Mouse (Mus musculus): Measurements from ENCODE around the gene Mul1. TPM values are rescaled to one million over a fixed set of nuclear protein-coding genes. Genes with fewer than 3 reads are reported as not detected.
A peak's percentile ranks its signal among the peaks of the same experiment; 100 is the strongest.

Mul1 gene
- polyA plus RNA-seq, 1 experiment from 2014 or later = 21.8 TPM

GRCm38 (mm10) chr4:138455956-138456341 is 21.5 kb downstream of the Mul1 start:
- ATAC-seq (ENCODE audit: low FRiP score) = no peak
- Histone ChIP-seq H3K4me2 (peak overlapping the region; percentile 77), H3K4me1 (peaks cover 69% of the 10 kb centered on the region), H3K27ac (replicated peaks) (peak overlapping the region; percentile 97), H3K9me3 (replicated peaks) (no peaks in the 10 kb centered on the region), H3K4me3 (replicated peaks) (peak overlapping the region; percentile 85), H3K9ac (replicated peaks) (peak overlapping the region; percentile 97), H3K36me3 (no peaks in the 10 kb centered on the region), H3K27me3 (replicated peaks) (no peaks in the 10 kb centered on the region)
- under 1% methylated on average over 17 of the region's 17 CpGs for WGBS

- H3K36me3 ChIP-seq = no peaks in the 10 kb centered on the region
- no peak for ATAC-seq (ENCODE audit: low FRiP score)
- H3K4me1 ChIP-seq = peaks cover 72% of the 10 kb centered on the region
- peak overlapping the region; percentile 77 for H3K4me2 ChIP-seq
- no peaks in the 10 kb centered on the region for H3K27me3 ChIP-seq (replicated peaks)
- no peaks in the 10 kb centered on the region for H3K9me3 ChIP-seq (replicated peaks)
- H3K4me3 ChIP-seq (replicated peaks) = peak overlapping the region; percentile 85
- WGBS = 6% methylated on average over 7 of the region's 8 CpGs
- peak overlapping the region; percentile 97 for H3K27ac ChIP-seq (replicated peaks)
- peak overlapping the region; percentile 97 for H3K9ac ChIP-seq (replicated peaks)
Measured at GRCm38 (mm10) chr4:138456536-138456935, 22.1 kb downstream of the Mul1 start.

DNA sequence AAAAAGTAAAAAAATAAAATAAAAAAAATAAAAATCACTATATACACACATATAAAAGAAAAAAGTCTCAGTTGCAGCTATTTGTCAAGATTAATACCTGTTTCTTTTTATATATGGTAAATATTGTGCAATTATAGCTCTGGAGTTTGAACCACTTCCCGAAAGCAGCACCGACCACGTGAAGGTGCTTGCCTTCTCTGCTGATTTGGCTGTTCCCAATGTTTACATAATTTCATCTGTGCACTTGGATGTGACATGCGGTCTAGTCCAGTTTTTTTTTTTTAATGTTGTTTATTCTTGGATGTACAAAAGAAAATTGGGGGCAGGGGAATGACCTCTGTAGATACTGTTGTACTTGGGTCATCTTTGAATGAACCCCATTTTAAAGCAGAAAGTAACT is 22.6 kb downstream of the Mul1 start:
- Histone ChIP-seq H3K4me3 (replicated peaks) (peak overlapping the region; percentile 85), H3K36me3 (no peaks in the 10 kb centered on the region), H3K4me2 (peak overlapping the region; percentile 77), H3K27me3 (replicated peaks) (no peaks in the 10 kb centered on the region), H3K9ac (replicated peaks) (no peak overlapping the region), H3K9me3 (replicated peaks) (no peaks in the 10 kb centered on the region), H3K4me1 (peaks cover 78% of the 10 kb centered on the region), H3K27ac (replicated peaks) (no peak overlapping the region)
- no peak for ATAC-seq (ENCODE audit: low FRiP score)
- 35% methylated on average over 4 of the region's 4 CpGs for WGBS

GRCm38 (mm10) chr4:138458171-138458570 is 23.7 kb downstream of the Mul1 start:
- peak overlapping the region; percentile 23; the same call in 1 of the 2 replicates for H3K9ac ChIP-seq (replicated peaks)
- ATAC-seq (ENCODE audit: low FRiP score) = no peak
- H3K27me3 ChIP-seq (replicated peaks) = no peaks in the 10 kb centered on the region
- H3K4me2 ChIP-seq = peak overlapping the region; percentile 77
- peak overlapping the region; percentile 85 for H3K4me3 ChIP-seq (replicated peaks)
- no peak overlapping the region for H3K27ac ChIP-seq (replicated peaks)
- no peaks in the 10 kb centered on the region for H3K36me3 ChIP-seq
- H3K4me1 ChIP-seq = peaks cover 79% of the 10 kb centered on the region
- WGBS = 79% methylated on average over 7 of the region's 7 CpGs
- H3K9me3 ChIP-seq (replicated peaks) = no peaks in the 10 kb centered on the region

DNA sequence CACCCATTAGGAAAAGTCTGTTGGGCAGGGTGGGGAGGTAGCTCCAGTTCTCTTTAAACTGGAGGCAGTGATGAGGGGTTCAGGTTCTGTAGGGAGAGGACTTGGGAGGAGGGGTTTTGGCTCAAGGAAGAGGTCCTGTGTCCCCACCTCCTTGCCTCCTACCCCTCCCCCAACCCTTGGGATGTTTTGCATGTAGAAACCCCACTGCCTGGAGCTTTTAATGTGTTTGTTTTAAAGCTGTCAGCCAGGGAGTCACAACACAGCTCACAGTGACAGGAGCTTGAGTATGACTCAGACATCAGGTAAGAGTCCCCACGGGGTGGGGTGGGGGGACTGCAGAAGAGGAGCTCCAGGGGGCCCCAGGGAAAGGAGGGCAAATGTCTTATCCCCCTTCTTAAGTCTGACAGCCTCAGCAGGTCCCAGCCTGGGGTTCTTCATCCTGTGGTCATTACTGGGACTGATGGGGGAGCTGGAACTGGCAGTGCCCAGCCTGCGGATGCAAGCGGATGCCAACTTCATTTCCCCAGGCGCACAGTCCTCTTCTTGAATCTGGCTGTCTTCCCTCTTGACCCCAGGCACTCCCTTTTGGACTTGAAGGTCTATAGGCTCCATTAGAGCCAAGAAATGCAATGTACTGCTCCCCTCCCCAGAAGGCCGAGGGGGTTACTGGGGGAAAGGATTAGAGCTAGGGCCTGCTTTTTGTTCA is 24.4 kb downstream of the Mul1 start:
- whole genome bisulfite sequencing = 58% methylated on average over 5 of the region's 5 CpGs
- peaks cover 79% of the 10 kb centered on the region for H3K4me1 ChIP-seq
- H3K4me3 ChIP-seq (replicated peaks) = no peak overlapping the region
- no peak overlapping the region for H3K27ac ChIP-seq (replicated peaks)
- no peak overlapping the region for H3K9ac ChIP-seq (replicated peaks)
- no peaks in the 10 kb centered on the region for H3K36me3 ChIP-seq
- H3K27me3 ChIP-seq (replicated peaks) = no peaks in the 10 kb centered on the region
- no peak for ATAC-seq (ENCODE audit: low FRiP score)
- peak overlapping the region; percentile 77 for H3K4me2 ChIP-seq
- H3K9me3 ChIP-seq (replicated peaks) = no peaks in the 10 kb centered on the region

DNA sequence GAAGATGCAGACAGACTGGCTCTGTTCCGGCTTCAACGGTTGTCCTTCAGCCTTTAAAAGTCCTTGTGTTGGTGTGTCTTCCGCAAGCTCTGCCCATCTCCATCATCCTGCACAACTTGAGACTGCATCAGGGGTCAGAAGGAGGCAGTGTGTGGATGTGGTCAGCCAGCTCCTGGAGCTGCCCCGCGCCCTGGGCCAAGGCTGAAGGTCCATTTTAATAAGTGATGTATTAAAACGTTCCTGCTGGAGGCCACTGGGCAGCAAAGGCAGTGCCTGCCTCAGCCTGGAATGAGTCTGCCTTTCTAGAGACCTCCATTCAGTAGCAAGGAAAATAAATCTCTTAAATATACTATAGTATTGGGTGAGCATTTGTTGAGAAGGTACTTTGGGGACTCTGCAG is 25.3 kb downstream of the Mul1 start:
- H3K27me3 ChIP-seq (replicated peaks) = no peaks in the 10 kb centered on the region
- H3K36me3 ChIP-seq = no peaks in the 10 kb centered on the region
- H3K4me3 ChIP-seq (replicated peaks) = no peak overlapping the region
- WGBS = 74% methylated on average over 6 of the region's 6 CpGs
- no peaks in the 10 kb centered on the region for H3K9me3 ChIP-seq (replicated peaks)
- H3K9ac ChIP-seq (replicated peaks) = no peak overlapping the region
- no peak for ATAC-seq (ENCODE audit: low FRiP score)
- no peak overlapping the region for H3K27ac ChIP-seq (replicated peaks)
- no peak overlapping the region for H3K4me2 ChIP-seq
- H3K4me1 ChIP-seq = peaks cover 88% of the 10 kb centered on the region

DNA sequence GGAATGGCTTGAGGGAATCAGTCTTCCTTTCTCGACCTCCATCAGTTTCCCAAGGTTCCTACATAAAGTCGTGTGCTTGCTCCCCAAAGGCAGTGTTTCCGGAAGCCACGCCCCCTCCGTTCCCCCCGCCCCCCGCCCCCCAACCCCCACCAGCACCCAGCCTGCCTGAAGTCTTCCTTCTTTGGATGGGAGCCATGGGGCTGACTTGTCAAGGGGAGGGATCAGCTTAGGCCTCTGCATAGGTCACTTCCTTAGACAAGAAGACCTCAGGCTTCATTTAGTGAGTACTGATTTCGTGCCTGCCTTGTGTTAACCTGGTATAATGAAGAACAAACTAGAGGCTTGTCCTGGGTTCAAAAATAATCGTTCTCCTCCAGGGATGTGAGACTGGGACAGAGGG is 26.4 kb downstream of the Mul1 start:
- no peaks in the 10 kb centered on the region for H3K9me3 ChIP-seq (replicated peaks)
- WGBS = 24% methylated on average over 9 of the region's 9 CpGs

DNA sequence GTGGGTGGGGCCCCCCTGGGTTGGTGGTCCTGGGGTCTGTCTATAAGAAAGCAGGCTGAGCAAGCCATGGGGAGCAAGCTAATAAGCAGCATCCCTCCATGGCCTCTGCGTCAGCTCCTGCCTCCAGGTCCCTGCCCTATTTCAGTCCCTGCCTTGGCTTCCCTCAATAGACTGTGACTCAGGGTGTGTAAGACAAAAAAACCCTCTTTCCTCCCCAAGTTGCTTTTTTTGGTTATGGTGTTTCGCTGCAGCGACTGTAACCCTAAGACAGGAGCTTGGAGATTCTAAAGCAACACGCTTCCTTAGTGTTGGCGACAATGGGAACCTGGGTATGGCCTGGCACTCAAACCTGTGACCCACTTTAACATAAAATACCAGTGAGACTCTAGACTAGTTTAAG is 27.0 kb downstream of the Mul1 start:
- Histone ChIP-seq H3K9me3 (replicated peaks) (no peaks in the 10 kb centered on the region), H3K36me3 (no peaks in the 10 kb centered on the region), H3K9ac (replicated peaks) (no peak overlapping the region), H3K4me2 (no peak overlapping the region), H3K27me3 (replicated peaks) (no peaks in the 10 kb centered on the region), H3K4me3 (replicated peaks) (no peak overlapping the region), H3K4me1 (peaks cover 86% of the 10 kb centered on the region), H3K27ac (replicated peaks) (no peak overlapping the region)
- 94% methylated on average over 5 of the region's 5 CpGs for WGBS
- no peak for ATAC-seq (ENCODE audit: low FRiP score)

More for the DNA sequence above, 26.4 kb downstream of the Mul1 start:
- Histone ChIP-seq H3K27ac (replicated peaks) (no peak overlapping the region), H3K4me2 (no peak overlapping the region), H3K27me3 (replicated peaks) (no peaks in the 10 kb centered on the region), H3K4me1 (peaks cover 91% of the 10 kb centered on the region), H3K36me3 (no peaks in the 10 kb centered on the region), H3K4me3 (replicated peaks) (no peak overlapping the region), H3K9ac (replicated peaks) (no peak overlapping the region)
- no peak for ATAC-seq (ENCODE audit: low FRiP score)

GRCm38 (mm10) chr4:138462971-138463831 is 28.7 kb downstream of the Mul1 start:
- Histone ChIP-seq H3K4me1 (peaks cover 71% of the 10 kb centered on the region), H3K36me3 (no peaks in the 10 kb centered on the region), H3K9ac (replicated peaks) (no peak overlapping the region), H3K27me3 (replicated peaks) (no peaks in the 10 kb centered on the region), H3K9me3 (replicated peaks) (no peaks in the 10 kb centered on the region), H3K4me3 (replicated peaks) (no peak overlapping the region), H3K4me2 (peak overlapping the region; percentile 40), H3K27ac (replicated peaks) (peak overlapping the region; percentile 81)
- 2% methylated on average over 11 of the region's 11 CpGs for WGBS
- peak; percentile 48; the same call in 1 of the 2 replicates for ATAC-seq (ENCODE audit: low FRiP score)

DNA sequence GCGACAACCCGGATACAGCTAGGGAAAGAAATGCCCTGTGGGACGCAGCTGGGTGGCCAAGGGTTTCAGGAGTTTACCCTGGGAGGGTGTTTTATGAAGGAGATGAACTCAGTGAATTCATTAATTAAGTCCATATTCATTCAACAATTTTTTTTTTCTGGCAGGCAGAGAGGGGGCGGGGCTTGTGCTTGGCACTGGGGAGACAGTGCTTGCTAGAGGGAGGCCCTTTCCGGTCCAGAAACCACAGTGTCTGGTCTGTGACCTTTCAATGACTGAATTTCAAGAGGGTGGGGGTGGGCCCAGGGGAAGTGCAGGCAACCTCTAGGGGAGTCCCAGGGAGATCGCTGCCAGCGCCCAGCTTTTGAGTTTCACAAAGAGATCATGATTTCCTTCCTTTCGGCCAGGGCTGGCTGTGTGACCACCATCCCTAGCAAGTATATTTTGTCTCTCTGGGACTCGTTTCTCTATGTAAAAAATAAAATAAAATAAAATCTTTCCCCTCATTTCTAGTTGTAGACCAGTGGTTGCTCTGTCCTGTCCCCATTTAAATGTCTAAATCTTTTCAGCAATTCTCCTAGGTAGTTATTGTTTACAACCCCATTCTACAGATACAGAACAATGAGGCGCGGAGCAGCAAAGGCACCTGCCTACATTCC is 29.5 kb downstream of the Mul1 start:
- Histone ChIP-seq H3K27me3 (replicated peaks) (no peaks in the 10 kb centered on the region), H3K4me3 (replicated peaks) (no peak overlapping the region), H3K27ac (replicated peaks) (peak overlapping the region; percentile 81), H3K9me3 (replicated peaks) (no peaks in the 10 kb centered on the region), H3K9ac (replicated peaks) (no peak overlapping the region), H3K4me1 (peaks cover 65% of the 10 kb centered on the region), H3K4me2 (peak overlapping the region; percentile 40), H3K36me3 (no peaks in the 10 kb centered on the region)
- peak; percentile 36; the same call in 1 of the 2 replicates for ATAC-seq (ENCODE audit: low FRiP score)
- WGBS = 4% methylated on average over 11 of the region's 11 CpGs

GRCm38 (mm10) chr4:138464667-138465353 is 30.3 kb downstream of the Mul1 start:
- Histone ChIP-seq H3K4me1 (peaks cover 63% of the 10 kb centered on the region), H3K9me3 (replicated peaks) (no peaks in the 10 kb centered on the region), H3K27me3 (replicated peaks) (no peaks in the 10 kb centered on the region), H3K36me3 (no peaks in the 10 kb centered on the region), H3K9ac (replicated peaks) (0 out of 2 replicates have a peak overlapping the region, but pooled peaks have one; percentile 1), H3K27ac (replicated peaks) (peak overlapping the region; percentile 70), H3K4me2 (peak overlapping the region; percentile 40), H3K4me3 (replicated peaks) (no peak overlapping the region)
- peak; percentile 74 for ATAC-seq (ENCODE audit: low FRiP score)
- WGBS = 2% methylated on average over 19 of the region's 22 CpGs

All from neural tube, embryonic 15.5 days (tissue).